Mouse (Mus musculus) CH12.LX (cell line): Measurements from ENCODE around the gene Paqr5. TPM values are rescaled to one million over a fixed set of nuclear protein-coding genes. Genes with fewer than 3 reads are reported as not detected.
A peak's percentile ranks its signal among the peaks of the same experiment; 100 is the strongest.

Source experiments
- DNase-seq: peaks from one replicate; pipeline ENCODE4 v3.0.0-alpha.2; 2013; ENCODE audit errors: extremely low read depth
- H3K27ac ChIP-seq: 2 replicates; pipeline ENCODE4 v1.5.1; 2012; ENCODE audit warnings: low read depth, mild to moderate bottlenecking, control low read depth, moderate library complexity; ENCODE audit not compliant: insufficient read depth
- H3K27me3 ChIP-seq: replicated peaks from 2 replicates; pipeline ENCODE3; 2012; ENCODE audit warnings: inconsistent platforms
- H3K36me3 ChIP-seq, 2 experiments: replicated peaks in 1 of 2; 2 replicates each; pipeline versions ENCODE3 to v1.6.1; 2012; ENCODE audit warnings: inconsistent platforms in 1 of 2, low read length in 1 of 2, mild to moderate bottlenecking in 1 of 2, mixed read lengths in 1 of 2, moderate library complexity in 1 of 2; ENCODE audit not compliant: control insufficient read depth in 1 of 2, insufficient read depth in 1 of 2
- H3K4me1 ChIP-seq, 2 experiments: 2 replicates each; pipeline ENCODE4 v1.6.1; 2012; ENCODE audit warnings: inconsistent platforms in 1 of 2, moderate library complexity in 1 of 2; ENCODE audit not compliant: insufficient read depth in 2 of 2, control insufficient read depth in 1 of 2
- H3K4me2 ChIP-seq: 2 replicates; pipeline ENCODE4 v1.6.1; 2012; ENCODE audit warnings: low read depth, mild to moderate bottlenecking, control low read depth; ENCODE audit not compliant: poor library complexity, insufficient read depth, severe bottlenecking
- H3K4me3 ChIP-seq, 3 experiments: fragments of 150-350 bp in 1 of 3; sonication (generic) in 1 of 3; replicated peaks in 1 of 3; 2 replicates each; pipeline versions ENCODE3 to v1.5.1; 2011 to 2012; ENCODE audit warnings: low read depth in 2 of 3, low read length in 2 of 3, mild to moderate bottlenecking in 2 of 3, moderate library complexity in 2 of 3, control low read depth in 1 of 3, improper control_type of control experiment in 1 of 3, inconsistent platforms in 1 of 3, mixed read lengths in 1 of 3; ENCODE audit not compliant: poor library complexity in 1 of 3
- H3K79me2 ChIP-seq: replicated peaks from 2 replicates; pipeline ENCODE4 v1.6.1; 2012; ENCODE audit warnings: mild to moderate bottlenecking, moderate library complexity; ENCODE audit not compliant: control insufficient read depth, poor library complexity, insufficient read depth, severe bottlenecking; ENCODE audit errors: extremely low read depth
- H3K9ac ChIP-seq: 2 replicates; pipeline ENCODE4 v1.6.1; 2012; ENCODE audit warnings: low read depth, mild to moderate bottlenecking, control low read depth, moderate library complexity; ENCODE audit not compliant: insufficient read depth
- H3K9me3 ChIP-seq: replicated peaks from 2 replicates; pipeline ENCODE3; 2012; ENCODE audit warnings: low read length, inconsistent platforms, mixed read lengths
- BHLHE40 ChIP-seq: IDR thresholded peaks from 2 replicates; pipeline ENCODE4 v1.6.1; 2011; ENCODE audit warnings: mild to moderate bottlenecking, low read depth, low read length, improper control_type of control experiment
- CHD1 ChIP-seq: IDR thresholded peaks from 2 replicates; pipeline ENCODE4 v1.6.1; 2012; ENCODE audit warnings: low read depth, low read length, improper control_type of control experiment, inconsistent platforms
- CHD2 ChIP-seq: IDR thresholded peaks from 2 replicates; pipeline ENCODE4 v1.6.1; 2011; ENCODE audit warnings: low read length, improper control_type of control experiment
- CTCF ChIP-seq, 2 experiments: IDR thresholded peaks in 1 of 2; conservative IDR thresholded peaks in 1 of 2; 2 replicates each; pipeline ENCODE4 v1.5.1; 2011 to 2012; ENCODE audit warnings: low read depth in 2 of 2, low read length in 2 of 2, improper control_type of control experiment in 1 of 2, inconsistent platforms in 1 of 2, mild to moderate bottlenecking in 1 of 2, moderate library complexity in 1 of 2
- E2F4 ChIP-seq: IDR thresholded peaks from 2 replicates; pipeline ENCODE4 v1.6.1; 2011; ENCODE audit warnings: low read depth, low read length, improper control_type of control experiment; ENCODE audit not compliant: insufficient replicate concordance
- ELF1 ChIP-seq: IDR thresholded peaks from 2 replicates; pipeline ENCODE4 v1.6.1; 2014; ENCODE audit warnings: low read depth, mild to moderate bottlenecking, inconsistent platforms, low read length, improper control_type of control experiment
- EP300 ChIP-seq: IDR thresholded peaks from 2 replicates; pipeline ENCODE4 v1.6.1; 2011; ENCODE audit warnings: low read length, improper control_type of control experiment
- ETS1 ChIP-seq: conservative IDR thresholded peaks from 2 replicates; pipeline ENCODE4 v1.6.1; 2012; ENCODE audit warnings: low read depth, mild to moderate bottlenecking, inconsistent platforms, low read length, improper control_type of control experiment, moderate library complexity
- GABPA ChIP-seq: IDR thresholded peaks from 2 replicates; pipeline ENCODE4 v1.6.1; 2012; ENCODE audit warnings: low read depth, low read length, improper control_type of control experiment, inconsistent platforms; ENCODE audit not compliant: insufficient replicate concordance
- IRF4 ChIP-seq: IDR thresholded peaks from 2 replicates; pipeline ENCODE4 v1.6.1; 2014; ENCODE audit warnings: low read depth, mild to moderate bottlenecking, inconsistent platforms, low read length, improper control_type of control experiment
- JUN ChIP-seq: IDR thresholded peaks from 2 replicates; pipeline ENCODE4 v1.6.1; 2011; ENCODE audit warnings: low read depth, mild to moderate bottlenecking, low read length, improper control_type of control experiment, moderate library complexity; ENCODE audit not compliant: insufficient read depth
- JUND ChIP-seq: conservative IDR thresholded peaks from 2 replicates; pipeline ENCODE4 v1.6.1; 2011; ENCODE audit warnings: low read depth, low read length, improper control_type of control experiment
- KAT2A ChIP-seq: IDR thresholded peaks from 2 replicates; pipeline ENCODE4 v1.6.1; 2012; ENCODE audit warnings: low read length, improper control_type of control experiment, inconsistent platforms; ENCODE audit not compliant: insufficient replicate concordance
- MAFK ChIP-seq: IDR thresholded peaks from 2 replicates; pipeline ENCODE4 v1.6.1; 2011; ENCODE audit warnings: low read length, improper control_type of control experiment; ENCODE audit not compliant: insufficient replicate concordance
- MAX ChIP-seq: IDR thresholded peaks from 2 replicates; pipeline ENCODE4 v1.6.1; 2011; ENCODE audit warnings: low read length, improper control_type of control experiment
- MAZ ChIP-seq: IDR thresholded peaks from 2 replicates; pipeline ENCODE4 v1.6.1; 2012; ENCODE audit warnings: low read depth, mild to moderate bottlenecking, inconsistent platforms, low read length, improper control_type of control experiment, moderate library complexity
- MXI1 ChIP-seq: IDR thresholded peaks from 2 replicates; pipeline ENCODE4 v1.6.1; 2011; ENCODE audit warnings: mild to moderate bottlenecking, low read depth, low read length, improper control_type of control experiment
- MYC ChIP-seq: IDR thresholded peaks from 2 replicates; pipeline ENCODE4 v1.6.1; 2011; ENCODE audit warnings: low read depth, mild to moderate bottlenecking, improper control_type of control experiment, low read length
- NELFE ChIP-seq: IDR thresholded peaks from 2 replicates; pipeline ENCODE4 v1.6.1; 2011; ENCODE audit warnings: low read depth, low read length, improper control_type of control experiment
- PAX5 ChIP-seq: IDR thresholded peaks from 2 replicates; pipeline ENCODE4 v1.6.1; 2012; ENCODE audit warnings: low read length, inconsistent platforms, mixed read lengths
- POLR2A ChIP-seq: IDR thresholded peaks from 2 replicates; pipeline ENCODE4 v1.6.1; 2011; ENCODE audit warnings: low read depth, mild to moderate bottlenecking, improper control_type of control experiment, low read length
- POLR2AphosphoS2 ChIP-seq: IDR thresholded peaks from 2 replicates; pipeline ENCODE4 v1.6.1; 2011; ENCODE audit warnings: low read depth, low read length, improper control_type of control experiment
- RAD21 ChIP-seq: IDR thresholded peaks from 2 replicates; pipeline ENCODE4 v1.6.1; 2011; ENCODE audit warnings: low read depth, mild to moderate bottlenecking, low read length, improper control_type of control experiment, moderate library complexity
- RCOR1 ChIP-seq: conservative IDR thresholded peaks from 2 replicates; pipeline ENCODE4 v1.6.1; 2012; ENCODE audit warnings: low read depth, mild to moderate bottlenecking, inconsistent platforms, low read length, improper control_type of control experiment
- SIN3A ChIP-seq: IDR thresholded peaks from 2 replicates; pipeline ENCODE4 v1.6.1; 2012; ENCODE audit warnings: low read length, improper control_type of control experiment, inconsistent platforms
- TBP ChIP-seq: conservative IDR thresholded peaks from 2 replicates; pipeline ENCODE4 v1.6.1; 2011; ENCODE audit warnings: low read depth, low read length, improper control_type of control experiment
- TCF12 ChIP-seq: IDR thresholded peaks from 2 replicates; pipeline ENCODE4 v1.6.1; 2014; ENCODE audit warnings: low read depth, mild to moderate bottlenecking, inconsistent platforms, low read length, improper control_type of control experiment
- UBTF ChIP-seq: IDR thresholded peaks from 2 replicates; pipeline ENCODE4 v1.6.1; 2012; ENCODE audit warnings: low read depth, mild to moderate bottlenecking, inconsistent platforms, low read length, improper control_type of control experiment, moderate library complexity
- USF1 ChIP-seq: IDR thresholded peaks from 2 replicates; pipeline ENCODE4 v1.6.1; 2014; ENCODE audit warnings: low read depth, mild to moderate bottlenecking, inconsistent platforms, low read length, improper control_type of control experiment
- USF2 ChIP-seq: conservative IDR thresholded peaks from 2 replicates; pipeline ENCODE4 v1.6.1; 2011; ENCODE audit warnings: low read depth, low read length, improper control_type of control experiment
- ZC3H11A ChIP-seq: IDR thresholded peaks from 2 replicates; pipeline ENCODE4 v1.6.1; 2012; ENCODE audit warnings: low read depth, mild to moderate bottlenecking, inconsistent platforms, low read length, improper control_type of control experiment
- ZMIZ1 ChIP-seq: IDR thresholded peaks from 2 replicates; pipeline ENCODE4 v1.6.1; 2012; ENCODE audit warnings: low read depth, mild to moderate bottlenecking, inconsistent platforms, low read length, improper control_type of control experiment
- ZNF384 ChIP-seq: IDR thresholded peaks from 2 replicates; pipeline ENCODE4 v1.6.1; 2012; ENCODE audit warnings: low read depth, low read length, improper control_type of control experiment, inconsistent platforms
- dilution Hi-C: fragments of 300-500 bp; cut with MboI; formaldehyde crosslinking; loops from 2 replicates; pipeline ENCODE4 v1.14.3; 2020; ENCODE audit warnings: low sequenced_read_pairs; ENCODE audit not compliant: extremely low pct_unique_long_range_greater_than_20kb, extremely low pct_ligation_motif_present
- in situ Hi-C: fragments of 300-500 bp; cut with MboI; formaldehyde crosslinking; loops from 3 replicates; pipeline ENCODE4 v1.14.3; 2019; ENCODE audit warnings: low sequenced_read_pairs, low pct_ligation_motif_present, low pct_unique_long_range_greater_than_20kb, mixed read lengths
- polyA plus RNA-seq: library from polyadenylated mRNA; unstranded; fragments of >175 nt; gene quantifications from 2 replicates; pipeline ENCODE4 v1.2.1, GENCODE M21; 2012; ENCODE audit warnings: low read depth; ENCODE audit not compliant: insufficient read length
- total RNA-seq, 2 experiments: library from RNA; depleted of rRNA; stranded (reverse); fragments of 300-350 nt in 1 of 2; fragments of >200 nt in 1 of 2; gene quantifications; 2 replicates each; pipeline ENCODE4 v1.2.3; 2012 to 2014

Paqr5 gene
- total and polyA plus RNA-seq, 3 experiments = 0.38 to 0.43 (median 0.39) TPM

GRCm38 (mm10) chr9:62021583-62022120 is 5.0 kb downstream of the Paqr5 start:
- Histone ChIP-seq H3K4me2 (no peak overlapping the region), H3K36me3 (no peaks in the 10 kb centered on the region), H3K4me3 (no peak overlapping the region), H3K4me1 (peaks cover 3 to 18% of the 10 kb centered on the region in 2 experiments; a peak in 2 of 4 replicates), H3K9ac (no peak overlapping the region), H3K27ac (no peak overlapping the region), H3K9me3 (no peaks in the 10 kb centered on the region), H3K27me3 (peaks cover 92% of the 10 kb centered on the region), H3K79me2 (no peaks in the 10 kb centered on the region)
- dilution Hi-C loops = no loop called here
- DNase-seq = no peak
- in situ Hi-C loops = no loop called here
- no peak for TF ChIP-seq ETS1
- no peak for TF ChIP-seq BHLHE40
- no peak for TF ChIP-seq JUND
- TF ChIP-seq EP300 = no peak
- TF ChIP-seq TCF12 = no peak
- TF ChIP-seq KAT2A = no peak
- TF ChIP-seq RCOR1 = no peak

GRCm38 (mm10) chr9:62020259-62020658 is 6.4 kb downstream of the Paqr5 start:
- Histone ChIP-seq H3K4me2 (no peak overlapping the region), H3K4me3 (no peak overlapping the region), H3K36me3 (no peaks in the 10 kb centered on the region), H3K79me2 (no peaks in the 10 kb centered on the region), H3K9me3 (peaks cover 4% of the 10 kb centered on the region), H3K27me3 (peaks cover 86% of the 10 kb centered on the region), H3K27ac (no peak overlapping the region), H3K9ac (no peak overlapping the region), H3K4me1 (peaks cover 3 to 14% of the 10 kb centered on the region in 2 experiments; a peak in 2 of 4 replicates)
- peak; percentile 87 for DNase-seq
- dilution Hi-C loops = no loop called here
- in situ Hi-C loops = no loop called here
- TF ChIP-seq GABPA (no peak), JUN (peak; percentile 82), MAZ (0 out of 2 replicates have a peak, but pooled peaks have one; percentile 38), E2F4 (no peak), NELFE (no peak), ZMIZ1 (no peak), ELF1 (no peak), USF2 (no peak), TBP (no peak), POLR2A (no peak), CTCF (conservative IDR thresholded peaks at IDR 0.05 in 1 of 2, IDR thresholded peaks at IDR 0.05 in 1 of 2; ENCODE audit: low read depth in 2 of 2, low read length in 2 of 2) (no peak), USF1 (no peak), MXI1 (no peak), PAX5 (no peak), ZNF384 (no peak), RAD21 (no peak), UBTF (no peak), CHD1 (no peak), ZC3H11A (no peak), EP300 (peak; percentile 92), RCOR1 (peak; percentile 83), BHLHE40 (peak; percentile 99), ETS1 (peak; percentile 82), TCF12 (peak; percentile 93), POLR2AphosphoS2 (no peak), MAX (peak; percentile 78), IRF4 (peak; percentile 73), JUND (peak; percentile 83), CHD2 (no peak), MYC (peak; percentile 89), SIN3A (peak; percentile 40; the same call in 1 of the 2 replicates), MAFK (peak; percentile 95)
